Mouse (Mus musculus): ENCODE measurements around the gene Syne4. TPM values are rescaled to one million over a fixed set of nuclear protein-coding genes. Genes with fewer than 3 reads are reported as not detected.

The Syne4 gene
- polyA plus RNA-seq, 1 experiment, result 9.1 TPM

Other genes with a start within 250 kb of the Syne4 start
- 1.3 and 1.9 TPM in 2 replicates for gene Zfp82, start 241.9 kb upstream of the Syne4 start, polyA plus RNA-seq (2012; rRNA removed)
- 0.15 and 0.17 TPM in 2 replicates for gene Gm26920, start 224.4 kb upstream of the Syne4 start, polyA plus RNA-seq (2012; rRNA removed)
- gene Zfp566, start 224.3 kb upstream of the Syne4 start, polyA plus RNA-seq (2012; rRNA removed), result 3.6 and 4.7 TPM in 2 replicates
- 39.0 and 39.6 TPM in 2 replicates for gene Zfp260, start 220.0 kb upstream of the Syne4 start, polyA plus RNA-seq (2012; rRNA removed)
- 2.6 and 3.0 TPM in 2 replicates for gene Zfp382, start 192.9 kb upstream of the Syne4 start, polyA plus RNA-seq (2012; rRNA removed)
- 49.8 and 50.1 TPM in 2 replicates for gene Zfp146, start 145.1 kb upstream of the Syne4 start, polyA plus RNA-seq (2012; rRNA removed)
- 16.9 and 19.4 TPM in 2 replicates for gene Cox7a1, start 130.7 kb upstream of the Syne4 start, polyA plus RNA-seq (2012; rRNA removed)
- 449 and 545 TPM in 2 replicates for gene Capns1, start 116.0 kb upstream of the Syne4 start, polyA plus RNA-seq (2012; rRNA removed)
- gene Polr2i, start 82.9 kb upstream of the Syne4 start, polyA plus RNA-seq (2012; rRNA removed), result 107 and 140 TPM in 2 replicates
- 84.3 and 84.5 TPM in 2 replicates for gene Tbcb, start 82.5 kb upstream of the Syne4 start, polyA plus RNA-seq (2012; rRNA removed)
- gene Ovol3, start 79.1 kb upstream of the Syne4 start, polyA plus RNA-seq (2012; rRNA removed), result 0.31 TPM in 1 of 2 replicates, not detected in the other
- 0.18 and 0.36 TPM in 2 replicates for gene Thap8, start 34.7 kb upstream of the Syne4 start, polyA plus RNA-seq (2012; rRNA removed)
- 10.2 and 11.4 TPM in 2 replicates for gene Wdr62, start 34.4 kb upstream of the Syne4 start, polyA plus RNA-seq (2012; rRNA removed)
- gene Clip3, start 23.1 kb upstream of the Syne4 start, polyA plus RNA-seq (2012; rRNA removed), result 23.7 and 47.9 TPM in 2 replicates
- 68.0 and 80.2 TPM in 2 replicates for gene Alkbh6, start 6.1 kb upstream of the Syne4 start, polyA plus RNA-seq (2012; rRNA removed)
- gene E130208F15Rik, start 6.9 kb downstream of the Syne4 start, polyA plus RNA-seq (2012; rRNA removed), result 0.57 and 0.72 TPM in 2 replicates
- gene Sdhaf1, start 9.1 kb downstream of the Syne4 start, polyA plus RNA-seq (2012; rRNA removed), result 12.8 and 15.4 TPM in 2 replicates
- 7.9 and 11.9 TPM in 2 replicates for gene Lrfn3, start 48.0 kb downstream of the Syne4 start, polyA plus RNA-seq (2012; rRNA removed)
- 85.1 and 117 TPM in 2 replicates for gene Tyrobp, start 99.0 kb downstream of the Syne4 start, polyA plus RNA-seq (2012; rRNA removed)
- gene Hcst, start 105.0 kb downstream of the Syne4 start, polyA plus RNA-seq (2012; rRNA removed), result 3.3 and 3.8 TPM in 2 replicates
- 1.8 and 2.0 TPM in 2 replicates for gene Nfkbid, start 106.9 kb downstream of the Syne4 start, polyA plus RNA-seq (2012; rRNA removed)
- 4.2 and 4.5 TPM in 2 replicates for gene Aplp1, start 130.7 kb downstream of the Syne4 start, polyA plus RNA-seq (2012; rRNA removed)
- not detected in 2 replicates for gene Kirrel2, start 142.9 kb downstream of the Syne4 start, polyA plus RNA-seq (2012; rRNA removed)
- not detected in 2 replicates for gene Nphs1, start 143.5 kb downstream of the Syne4 start, polyA plus RNA-seq (2012; rRNA removed)
- not detected in 2 replicates for gene Prodh2, start 178.8 kb downstream of the Syne4 start, polyA plus RNA-seq (2012; rRNA removed)
- gene Arhgap33, start 220.3 kb downstream of the Syne4 start, polyA plus RNA-seq (2012; rRNA removed), result 6.9 and 7.7 TPM in 2 replicates
- 342 and 444 TPM in 2 replicates for gene Hspb6, start 237.4 kb downstream of the Syne4 start, polyA plus RNA-seq (2012; rRNA removed)
- 11.0 and 12.0 TPM in 2 replicates for gene Proser3, start 237.5 kb downstream of the Syne4 start, polyA plus RNA-seq (2012; rRNA removed)
- 33.8 and 36.5 TPM in 2 replicates for gene Lin37, start 245.0 kb downstream of the Syne4 start, polyA plus RNA-seq (2012; rRNA removed)
- gene U2af1l4, start 248.5 kb downstream of the Syne4 start, polyA plus RNA-seq (2012; rRNA removed), result 69.1 and 74.1 TPM in 2 replicates
- gene Gm49396, start 248.5 kb downstream of the Syne4 start, polyA plus RNA-seq (2012; rRNA removed), result 2.8 and 5.1 TPM in 2 replicates
- gene Psenen, start 248.8 kb downstream of the Syne4 start, polyA plus RNA-seq (2012; rRNA removed), result 151 and 174 TPM in 2 replicates